Mouse (Mus musculus): ENCODE data around the gene Ube2r2. TPM values are rescaled to one million over a fixed set of nuclear protein-coding genes. Genes with fewer than 3 reads are reported as not detected.

Gene Ube2r2
- total RNA-seq, 1 experiment from 2014 or later = 52.8 TPM

- no peak for ATAC-seq (replicated peaks in 1 of 2; ENCODE audit: insufficient read depth in 1 of 2, low FRiP score in 2 of 2, low TSS enrichment in 1 of 2, low read depth in 1 of 2, poor library complexity in 2 of 2, severe bottlenecking in 2 of 2)
These were observed 17.6 kb downstream of the Ube2r2 start for GRCm38 (mm10) chr4:41153146-41153545.

DNA sequence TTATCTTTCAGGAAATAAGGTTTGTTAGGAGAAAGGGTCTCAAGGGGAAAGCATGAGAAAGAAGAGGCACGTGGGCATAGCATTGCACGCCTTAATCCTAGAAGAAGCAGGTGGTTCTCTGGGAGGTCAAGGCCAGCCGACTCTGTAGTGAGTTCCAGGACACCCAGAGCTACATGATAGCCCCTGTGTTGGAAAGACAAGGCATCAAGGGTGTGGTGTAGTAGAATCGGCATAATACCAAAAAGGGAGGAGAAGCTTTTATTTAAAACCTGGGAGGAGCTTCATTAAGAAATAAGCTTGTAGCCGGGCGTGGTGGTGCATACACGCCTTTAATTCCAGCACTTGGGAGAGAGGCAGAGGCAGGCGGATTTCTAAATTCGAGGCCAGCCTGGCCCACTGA, 21.4 kb downstream of the Ube2r2 start:
- ATAC-seq (replicated peaks in 1 of 2; ENCODE audit: insufficient read depth in 1 of 2, low FRiP score in 2 of 2, low TSS enrichment in 1 of 2, low read depth in 1 of 2, poor library complexity in 2 of 2, severe bottlenecking in 2 of 2) = no peak

DNA sequence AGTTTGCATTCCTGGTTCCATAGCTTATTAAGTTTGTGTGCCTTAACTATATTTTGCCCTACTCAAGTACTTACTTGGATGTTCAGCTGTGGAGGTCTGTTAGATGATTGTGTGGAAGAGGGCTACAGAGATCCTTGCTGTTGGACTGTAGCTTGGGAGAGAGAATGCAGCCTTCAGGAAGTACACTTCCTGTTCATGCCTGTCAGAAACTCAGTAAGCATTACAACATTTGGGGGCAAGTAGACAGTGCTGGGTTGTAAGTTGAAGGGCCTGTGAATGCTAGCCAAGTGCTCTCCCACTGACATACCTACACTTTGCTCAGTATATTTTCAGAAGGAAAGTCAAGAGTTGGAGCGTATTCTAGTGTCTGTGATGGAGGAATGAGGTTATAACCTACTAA, 22.7 kb downstream of the Ube2r2 start:
- ATAC-seq (replicated peaks in 1 of 2; ENCODE audit: insufficient read depth in 1 of 2, low FRiP score in 2 of 2, low TSS enrichment in 1 of 2, low read depth in 1 of 2, poor library complexity in 2 of 2, severe bottlenecking in 2 of 2) = no peak

- no peak for ATAC-seq (replicated peaks in 1 of 2; ENCODE audit: insufficient read depth in 1 of 2, low FRiP score in 2 of 2, low TSS enrichment in 1 of 2, low read depth in 1 of 2, poor library complexity in 2 of 2, severe bottlenecking in 2 of 2)
These were observed 25.7 kb downstream of the Ube2r2 start for GRCm38 (mm10) chr4:41161232-41161631.

DNA sequence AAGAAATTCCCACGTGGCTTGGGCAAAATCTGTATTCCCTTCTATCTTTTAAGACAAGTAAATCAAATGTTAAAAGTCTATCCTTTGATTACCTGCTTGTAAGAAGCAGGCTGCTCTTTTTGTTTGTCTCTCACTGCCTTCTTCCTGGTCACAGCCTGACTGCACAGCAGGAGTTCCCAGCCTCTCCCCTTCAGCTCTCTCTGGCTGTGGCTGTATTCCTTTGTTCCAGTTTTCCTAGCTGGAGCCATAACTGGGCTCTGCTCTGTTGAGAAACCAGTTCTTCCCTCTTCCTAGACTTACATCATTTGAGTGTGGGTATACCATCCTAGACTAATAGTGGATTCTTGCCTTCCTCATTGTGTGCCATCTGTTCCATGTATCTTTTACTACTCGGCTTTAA, 29.4 kb downstream of the Ube2r2 start:
- no peak for ATAC-seq (replicated peaks in 1 of 2; ENCODE audit: insufficient read depth in 1 of 2, low FRiP score in 2 of 2, low TSS enrichment in 1 of 2, low read depth in 1 of 2, poor library complexity in 2 of 2, severe bottlenecking in 2 of 2)

- ATAC-seq (replicated peaks in 1 of 2; ENCODE audit: insufficient read depth in 1 of 2, low FRiP score in 2 of 2, low TSS enrichment in 1 of 2, low read depth in 1 of 2, poor library complexity in 2 of 2, severe bottlenecking in 2 of 2) = peak in 1 of 2 experiments; percentile 42; a peak in 1 of 4 replicates
These were observed 30.3 kb downstream of the Ube2r2 start for GRCm38 (mm10) chr4:41165693-41166475.

DNA sequence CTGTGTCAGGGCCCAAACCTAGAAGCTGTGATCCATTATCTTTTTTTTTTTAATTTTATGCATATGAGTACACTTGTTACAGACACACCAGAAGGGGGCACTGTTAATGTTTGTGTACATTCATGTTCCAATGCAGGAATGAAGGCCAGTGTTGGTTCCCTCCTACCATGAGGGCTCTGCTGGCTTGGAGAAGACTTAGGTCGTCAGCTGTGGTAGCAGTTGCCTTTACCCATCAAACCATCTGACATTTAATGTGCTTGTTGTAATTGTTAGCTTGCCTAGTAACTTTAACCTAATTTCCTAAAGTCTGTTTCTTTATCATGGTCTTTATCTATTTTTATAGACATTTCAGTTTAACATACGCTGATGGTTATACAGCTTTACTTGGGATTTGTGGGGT, 35.4 kb downstream of the Ube2r2 start:
- ATAC-seq (replicated peaks in 1 of 2; ENCODE audit: insufficient read depth in 1 of 2, low FRiP score in 2 of 2, low TSS enrichment in 1 of 2, low read depth in 1 of 2, poor library complexity in 2 of 2, severe bottlenecking in 2 of 2) = no peak

DNA sequence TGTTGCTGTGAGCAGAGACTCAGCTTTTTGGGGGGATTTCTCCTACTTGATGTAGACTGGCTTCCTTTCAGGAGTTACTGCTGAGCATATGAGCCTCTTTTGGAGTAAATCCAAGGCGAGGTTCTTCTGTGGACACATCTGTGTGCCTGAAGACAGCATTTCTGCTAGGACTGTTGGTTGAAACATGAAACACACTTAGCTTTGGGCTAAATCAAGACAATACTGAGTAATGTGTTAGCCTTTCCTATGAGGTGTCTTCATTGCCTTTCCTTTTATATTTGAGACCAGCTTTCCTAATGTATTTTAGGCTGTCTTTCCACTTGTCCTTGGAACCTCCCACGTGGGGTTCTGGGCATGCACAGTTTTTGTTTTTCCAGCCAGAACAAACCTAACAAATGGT, 39.1 kb downstream of the Ube2r2 start:
- no peak for ATAC-seq (replicated peaks in 1 of 2; ENCODE audit: insufficient read depth in 1 of 2, low FRiP score in 2 of 2, low TSS enrichment in 1 of 2, low read depth in 1 of 2, poor library complexity in 2 of 2, severe bottlenecking in 2 of 2)

DNA sequence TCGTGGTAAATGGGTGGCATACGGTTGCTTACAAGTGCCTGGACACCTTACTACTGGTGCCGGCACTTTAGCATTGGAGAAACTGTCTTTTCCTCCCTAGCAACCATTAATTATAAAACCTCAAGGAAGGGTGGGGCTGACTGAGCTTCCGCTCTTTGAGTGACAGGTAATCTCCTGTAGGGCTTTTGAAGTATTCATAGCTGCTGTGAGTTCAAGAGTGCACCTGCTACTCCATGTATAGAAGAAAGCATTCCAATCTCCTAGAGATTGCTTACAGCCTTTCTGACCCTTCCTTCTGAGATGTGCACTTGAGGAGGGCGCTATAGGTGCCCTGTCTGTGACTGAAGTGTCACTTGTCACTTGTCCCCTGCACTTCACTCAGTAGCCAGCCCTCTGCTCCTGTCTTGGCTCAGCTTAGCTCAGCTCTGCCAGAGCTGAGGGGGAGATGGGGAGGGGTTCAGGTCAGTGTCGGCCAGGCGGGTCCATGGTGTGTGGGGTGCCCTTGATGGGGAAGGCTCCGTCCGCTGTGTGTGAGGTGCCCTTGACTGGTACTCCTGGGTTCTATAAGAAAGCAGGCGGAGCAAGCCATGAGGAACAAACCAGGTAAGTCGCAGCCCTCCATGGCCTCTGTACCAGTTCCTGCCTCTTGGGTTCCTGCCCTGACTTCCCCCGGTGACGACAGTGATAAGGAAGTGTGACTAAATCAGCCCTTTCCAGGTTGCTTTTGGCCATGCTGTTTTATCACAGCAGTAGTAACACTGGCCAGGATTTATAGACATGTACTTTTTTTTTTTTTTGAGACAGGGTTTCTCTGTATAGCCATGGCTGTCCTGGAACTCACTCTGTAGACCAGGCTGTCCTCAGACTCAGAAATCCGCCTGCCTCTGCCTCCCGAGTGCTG, 44.5 kb downstream of the Ube2r2 start:
- ATAC-seq (replicated peaks in 1 of 2; ENCODE audit: insufficient read depth in 1 of 2, low FRiP score in 2 of 2, low TSS enrichment in 1 of 2, low read depth in 1 of 2, poor library complexity in 2 of 2, severe bottlenecking in 2 of 2) = peak; percentile 37 to 64; a peak in 2 of 4 replicates

DNA sequence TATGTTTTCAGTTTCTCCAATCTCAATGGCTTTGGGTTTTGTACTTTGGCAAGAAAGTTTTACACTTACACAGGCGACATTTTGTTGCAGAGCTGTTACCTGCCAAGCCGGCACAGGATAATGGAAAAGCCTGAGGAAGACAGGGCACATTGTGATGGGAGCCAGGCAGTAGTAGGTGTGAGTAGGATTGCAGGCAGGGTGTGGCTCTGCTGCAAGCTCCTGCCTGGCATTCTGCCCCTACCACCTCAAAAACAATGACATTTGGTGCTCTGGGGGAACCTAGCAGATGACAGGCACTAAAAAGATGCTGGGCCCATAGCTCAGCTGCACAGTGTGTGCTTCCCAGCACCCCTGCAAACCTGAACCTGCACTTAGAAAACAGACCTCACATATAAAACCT, 54.3 kb downstream of the Ube2r2 start:
- no peak for ATAC-seq (replicated peaks in 1 of 2; ENCODE audit: insufficient read depth in 1 of 2, low FRiP score in 2 of 2, low TSS enrichment in 1 of 2, low read depth in 1 of 2, poor library complexity in 2 of 2, severe bottlenecking in 2 of 2)

- ATAC-seq (replicated peaks in 1 of 2; ENCODE audit: insufficient read depth in 1 of 2, low FRiP score in 2 of 2, low TSS enrichment in 1 of 2, low read depth in 1 of 2, poor library complexity in 2 of 2, severe bottlenecking in 2 of 2) = peak; percentile 52 to 78
These were observed 57.3 kb downstream of the Ube2r2 start for GRCm38 (mm10) chr4:41192544-41193512.

DNA sequence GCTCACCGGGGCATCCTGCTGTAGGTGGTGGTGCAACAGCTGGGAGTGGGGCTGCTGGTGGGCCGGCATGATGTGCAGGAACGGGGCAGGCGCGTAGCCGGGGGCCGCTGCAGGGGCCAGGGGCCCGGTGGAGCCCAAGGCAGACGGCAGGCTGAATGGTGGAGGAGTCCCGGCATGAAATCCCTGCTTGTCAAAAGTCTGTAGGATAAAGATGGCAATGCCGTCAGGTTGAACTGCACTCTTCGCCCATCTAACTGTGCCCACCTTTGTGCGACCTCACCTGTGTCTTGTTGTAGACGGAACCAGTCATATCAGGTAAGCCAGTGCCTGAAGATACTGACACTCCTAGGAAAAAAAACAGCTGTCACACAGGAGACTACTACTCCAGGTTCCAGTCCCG, 59.8 kb downstream of the Ube2r2 start:
- no peak for ATAC-seq (replicated peaks in 1 of 2; ENCODE audit: insufficient read depth in 1 of 2, low FRiP score in 2 of 2, low TSS enrichment in 1 of 2, low read depth in 1 of 2, poor library complexity in 2 of 2, severe bottlenecking in 2 of 2)

DNA sequence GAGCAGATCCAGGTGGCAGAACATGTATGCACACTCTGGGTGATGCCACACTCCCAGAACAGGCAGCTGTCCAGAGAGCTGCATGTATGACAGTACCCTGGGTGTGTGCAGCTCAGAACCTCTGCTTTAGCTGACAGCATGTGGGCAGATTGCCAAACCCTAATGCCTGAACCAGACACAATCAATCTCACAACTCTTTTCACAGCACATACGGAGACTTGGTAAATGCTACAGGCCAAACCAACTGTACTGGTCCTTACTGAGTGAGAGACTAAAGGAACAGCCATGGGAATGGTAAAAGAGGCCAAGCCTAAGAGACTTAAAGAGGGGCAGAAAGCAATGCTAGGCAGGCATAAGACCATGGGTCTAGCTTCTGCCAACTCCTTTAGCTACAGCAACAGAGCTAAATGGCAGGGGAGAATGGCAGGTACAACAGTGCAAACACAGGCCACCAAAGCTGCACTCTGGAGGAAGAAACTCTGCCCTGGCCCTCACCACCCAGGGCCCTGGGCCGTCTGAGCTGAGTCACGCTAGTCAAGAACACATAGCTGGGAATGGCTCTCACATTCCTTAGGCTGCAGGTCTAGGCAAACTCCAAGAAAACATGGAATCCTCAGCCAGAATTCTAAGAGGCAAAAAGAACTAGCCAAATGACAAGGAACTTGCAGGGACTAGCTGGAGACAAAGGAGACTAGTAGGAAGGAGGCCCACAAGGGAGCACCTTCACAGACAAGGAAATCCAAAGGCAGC, 61.5 kb downstream of the Ube2r2 start:
- ATAC-seq (replicated peaks in 1 of 2; ENCODE audit: insufficient read depth in 1 of 2, low FRiP score in 2 of 2, low TSS enrichment in 1 of 2, low read depth in 1 of 2, poor library complexity in 2 of 2, severe bottlenecking in 2 of 2) = no peak

- ATAC-seq (replicated peaks in 1 of 2; ENCODE audit: insufficient read depth in 1 of 2, low FRiP score in 2 of 2, low TSS enrichment in 1 of 2, low read depth in 1 of 2, poor library complexity in 2 of 2, severe bottlenecking in 2 of 2) = no peak
These were observed 66.6 kb downstream of the Ube2r2 start for GRCm38 (mm10) chr4:41202135-41202534.

DNA sequence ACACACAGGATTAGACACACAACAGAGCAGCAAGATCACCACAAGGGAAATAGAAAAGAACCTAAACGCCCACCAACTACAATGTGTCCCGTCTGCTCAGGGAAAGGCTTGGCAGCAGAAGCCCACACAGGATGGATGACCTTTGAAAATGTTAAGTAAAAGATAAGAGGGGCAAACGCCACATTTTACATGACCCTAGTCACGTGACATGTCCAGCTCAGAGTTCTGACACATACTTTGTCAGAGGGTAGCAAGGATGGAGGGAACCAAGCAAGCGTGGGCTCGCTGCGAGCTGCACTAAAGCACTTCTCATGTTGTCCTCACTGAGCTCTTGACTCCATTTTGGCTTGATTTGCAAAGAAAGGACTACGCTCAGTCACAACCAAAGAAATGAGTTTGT, 70.2 kb downstream of the Ube2r2 start:
- no peak for ATAC-seq (replicated peaks in 1 of 2; ENCODE audit: insufficient read depth in 1 of 2, low FRiP score in 2 of 2, low TSS enrichment in 1 of 2, low read depth in 1 of 2, poor library complexity in 2 of 2, severe bottlenecking in 2 of 2)

DNA sequence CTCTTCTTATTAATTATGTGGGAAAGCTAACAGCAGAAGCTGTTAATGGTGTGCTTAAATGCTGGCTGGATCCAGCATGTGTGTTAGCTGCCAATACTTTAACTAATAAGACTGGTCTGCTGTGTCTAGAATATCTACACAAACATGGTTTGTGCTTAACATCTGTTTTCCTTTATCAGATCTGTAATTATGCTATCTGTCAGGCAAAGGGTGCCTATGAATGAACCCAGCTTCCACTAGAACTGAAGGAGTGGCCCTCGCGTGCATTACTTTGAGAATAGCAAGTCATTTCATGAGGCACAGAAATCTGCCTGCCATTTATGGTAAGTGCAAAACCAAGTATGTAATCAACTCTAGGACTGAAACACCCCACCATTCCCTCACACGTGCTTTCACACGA, 72.5 kb downstream of the Ube2r2 start:
- no peak for ATAC-seq (replicated peaks in 1 of 2; ENCODE audit: insufficient read depth in 1 of 2, low FRiP score in 2 of 2, low TSS enrichment in 1 of 2, low read depth in 1 of 2, poor library complexity in 2 of 2, severe bottlenecking in 2 of 2)

GRCm38 (mm10) chr4:41225412-41225811, 89.9 kb downstream of the Ube2r2 start:
- no peak for ATAC-seq (replicated peaks in 1 of 2; ENCODE audit: insufficient read depth in 1 of 2, low FRiP score in 2 of 2, low TSS enrichment in 1 of 2, low read depth in 1 of 2, poor library complexity in 2 of 2, severe bottlenecking in 2 of 2)
